Mouse (Mus musculus): ENCODE measurements around the gene Zim1. TPM values are rescaled to one million over a fixed set of nuclear protein-coding genes. Genes with fewer than 3 reads are reported as not detected.

The Zim1 gene
- 0.12 and 0.39 TPM in 2 replicates for polyA plus RNA-seq (2016; fragmentation: Nextera tagmentation; extraction: Ambion mirVana)

DNA sequence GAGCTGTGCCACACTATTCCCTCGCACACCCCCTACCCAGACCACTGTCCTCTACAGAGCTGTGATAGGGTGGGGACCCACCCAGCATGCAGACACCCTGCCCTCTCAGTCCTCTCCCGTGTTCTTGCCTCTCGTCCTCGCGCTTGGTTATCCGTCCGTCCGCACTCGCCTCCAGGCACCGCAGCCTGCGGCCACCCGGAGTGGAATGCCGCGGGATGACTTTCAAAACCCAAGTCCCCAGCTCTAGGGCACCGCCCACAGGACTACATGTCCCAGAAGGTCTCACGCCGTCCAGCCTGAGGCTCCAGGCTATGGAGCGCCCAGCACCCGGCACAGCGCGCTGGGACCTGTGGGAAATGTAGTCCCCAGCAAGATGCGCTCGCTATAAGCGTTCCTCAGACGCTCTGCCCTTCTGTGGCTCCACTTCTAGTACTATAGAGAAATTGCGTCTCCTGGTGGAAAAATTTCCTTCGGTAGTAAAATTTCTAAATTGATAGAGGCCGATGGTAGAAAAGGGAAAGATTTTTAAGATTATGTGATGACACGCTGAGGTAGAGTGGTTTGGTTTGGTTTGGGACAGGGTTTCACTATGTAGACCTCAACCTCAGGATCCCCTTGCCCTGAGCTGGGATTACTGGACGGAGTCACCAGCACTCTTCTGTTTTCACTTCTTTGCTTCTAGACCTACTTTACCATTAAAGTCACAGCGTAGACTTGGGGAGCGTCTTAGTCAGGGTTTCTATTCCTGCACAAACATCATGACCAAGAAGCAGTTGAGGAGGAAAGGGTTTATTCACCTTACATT is at the start of gene Zim1:
Gene Zim1, minus strand, starts transcription at position 210 of the 805 bp plus-strand sequence.
- WGBS, result 11% methylated on average over 32 of the region's 32 CpGs
- H3K4me1 ChIP-seq, result peaks cover 5% of the 10 kb centered on the region; the same call in 1 of the 2 replicates
- no peaks in the 10 kb centered on the region for H3K9me3 ChIP-seq
- H3K27me3 ChIP-seq (ENCODE audit: poor library complexity, severe bottlenecking), result no peaks in the 10 kb centered on the region
- peak within 1 kb of the TSS; percentile 26; the same call in 1 of the 2 replicates for H3K27ac ChIP-seq
- H3K36me3 ChIP-seq (replicated peaks), result no peaks in the 10 kb centered on the region
- DNase-seq (ENCODE audit: extremely low spot score, low spot score), result peak; percentile 87
- peak within 1 kb of the TSS; percentile 58 for H3K4me3 ChIP-seq

DNA sequence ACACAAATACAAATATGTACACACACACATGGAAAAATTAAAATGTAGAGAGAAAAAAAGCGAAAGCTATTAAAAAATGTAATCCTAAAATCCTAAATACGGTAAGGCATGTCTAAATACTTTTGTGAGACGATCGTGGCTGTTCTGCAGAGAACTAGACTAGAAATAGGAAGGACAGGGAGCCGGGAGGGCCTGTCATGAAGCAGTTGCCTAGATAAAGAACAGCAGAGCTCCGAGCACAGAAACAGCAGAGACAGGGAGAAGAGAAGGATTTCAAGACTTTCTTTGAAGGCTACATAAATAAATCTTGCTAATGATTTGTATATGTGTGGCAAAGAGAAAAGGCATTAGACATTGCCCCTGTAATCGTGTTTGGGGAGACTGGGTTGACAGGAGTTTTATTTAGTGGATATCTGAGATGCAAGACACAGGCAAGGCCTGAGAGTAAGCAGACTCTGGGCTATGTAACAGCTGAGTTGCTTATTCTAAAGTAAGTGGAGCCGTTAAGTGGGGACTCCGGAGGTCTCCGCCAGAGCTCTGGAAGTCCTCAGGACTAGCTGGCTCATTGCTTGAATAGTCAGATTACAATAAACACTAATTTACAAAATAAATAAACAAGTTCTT is 48.1 kb upstream of the Zim1 start:
- no peaks in the 10 kb centered on the region for H3K9me3 ChIP-seq
- no peaks in the 10 kb centered on the region for H3K36me3 ChIP-seq (replicated peaks)
- H3K27me3 ChIP-seq (ENCODE audit: poor library complexity, severe bottlenecking), result no peaks in the 10 kb centered on the region
- WGBS, result 84% methylated on average over 10 of the region's 10 CpGs
- peaks cover 5% of the 10 kb centered on the region for H3K4me1 ChIP-seq
- DNase-seq (ENCODE audit: extremely low spot score, low spot score), result no peak
- no peak overlapping the region for H3K4me3 ChIP-seq
- no peak overlapping the region for H3K27ac ChIP-seq

DNA sequence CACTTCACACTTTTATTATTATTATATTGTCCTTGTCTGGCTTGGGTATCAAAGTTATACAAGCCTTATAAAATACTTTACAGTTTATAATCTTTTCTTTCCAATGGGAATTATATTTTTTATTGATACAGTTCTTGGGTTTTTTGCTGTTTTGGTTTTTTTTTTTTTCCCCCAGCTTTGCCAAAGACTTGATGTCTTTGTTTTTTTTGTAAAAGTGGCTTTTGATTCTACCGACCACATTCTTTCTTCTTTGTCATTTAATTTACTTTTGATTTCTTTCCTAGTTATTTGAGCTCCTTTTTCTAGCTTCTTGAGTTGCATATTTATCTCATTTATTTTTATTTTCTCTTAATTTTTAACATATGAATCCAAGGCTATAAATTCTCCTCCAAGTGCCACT is 39.8 kb upstream of the Zim1 start:
- Histone ChIP-seq H3K27me3 (ENCODE audit: poor library complexity, severe bottlenecking) (no peaks in the 10 kb centered on the region), H3K9me3 (0 out of 2 replicates have a peak, but pooled peaks cover under 1% of the 10 kb centered on the region), H3K36me3 (replicated peaks) (no peaks in the 10 kb centered on the region), H3K4me3 (no peak overlapping the region), H3K4me1 (peaks cover 8% of the 10 kb centered on the region), H3K27ac (no peak overlapping the region)
- WGBS, result 85% methylated on average over 1 of the region's 1 CpGs
- DNase-seq (ENCODE audit: extremely low spot score, low spot score), result no peak

DNA sequence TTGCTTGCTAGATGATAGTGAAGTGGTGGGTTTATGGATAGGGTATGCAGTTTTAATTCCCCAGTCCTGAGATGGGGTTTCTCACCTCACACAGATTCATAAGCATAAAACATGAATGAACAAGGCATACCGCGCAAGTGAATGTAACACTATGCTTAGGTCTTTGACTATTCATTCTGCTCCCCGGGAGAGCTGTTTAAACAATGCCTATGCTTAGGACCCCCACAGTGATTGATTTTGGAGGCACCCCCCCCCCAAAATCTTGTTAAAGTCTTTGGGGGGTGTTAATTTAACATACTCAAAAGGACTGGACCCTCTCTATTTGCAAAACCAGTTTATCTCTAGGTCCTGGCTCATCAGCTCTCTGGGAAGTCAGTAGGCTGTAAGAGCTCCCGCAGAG is 35.7 kb upstream of the Zim1 start:
- WGBS, result 50% methylated on average over 4 of the region's 4 CpGs
- Histone ChIP-seq H3K9me3 (peaks cover 41% of the 10 kb centered on the region), H3K4me3 (peak overlapping the region; percentile 60), H3K4me1 (peaks cover 8% of the 10 kb centered on the region), H3K27ac (0 out of 2 replicates have a peak overlapping the region, but pooled peaks have one; percentile 9), H3K27me3 (ENCODE audit: poor library complexity, severe bottlenecking) (no peaks in the 10 kb centered on the region), H3K36me3 (replicated peaks) (no peaks in the 10 kb centered on the region)
- DNase-seq (ENCODE audit: extremely low spot score, low spot score), result no peak

DNA sequence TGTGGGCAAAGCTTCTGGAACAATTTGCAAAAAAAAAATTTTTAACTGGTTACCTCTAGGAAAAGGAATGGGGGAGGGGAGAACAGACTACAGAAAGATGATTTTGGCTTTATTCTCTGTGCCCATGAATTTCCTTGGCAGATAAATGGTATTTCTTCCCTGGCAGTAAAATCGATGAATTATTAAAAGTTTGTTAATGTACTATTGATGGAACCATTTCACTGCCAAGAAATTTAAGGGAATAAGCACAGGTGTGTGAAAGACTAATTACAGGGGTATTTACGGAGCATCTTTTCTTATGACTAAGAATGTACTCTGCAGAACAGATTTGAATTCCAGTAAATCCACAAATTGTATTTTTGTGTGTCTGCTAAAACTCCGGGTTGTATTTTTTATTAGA is 35.1 kb upstream of the Zim1 start:
- Histone ChIP-seq H3K36me3 (replicated peaks) (no peaks in the 10 kb centered on the region), H3K27me3 (ENCODE audit: poor library complexity, severe bottlenecking) (no peaks in the 10 kb centered on the region), H3K9me3 (peaks cover 43% of the 10 kb centered on the region), H3K27ac (0 out of 2 replicates have a peak overlapping the region, but pooled peaks have one; percentile 35), H3K4me1 (peaks cover 8% of the 10 kb centered on the region), H3K4me3 (peak overlapping the region; percentile 60)
- DNase-seq (ENCODE audit: extremely low spot score, low spot score), result no peak
- WGBS, result 51% methylated on average over 3 of the region's 3 CpGs

DNA sequence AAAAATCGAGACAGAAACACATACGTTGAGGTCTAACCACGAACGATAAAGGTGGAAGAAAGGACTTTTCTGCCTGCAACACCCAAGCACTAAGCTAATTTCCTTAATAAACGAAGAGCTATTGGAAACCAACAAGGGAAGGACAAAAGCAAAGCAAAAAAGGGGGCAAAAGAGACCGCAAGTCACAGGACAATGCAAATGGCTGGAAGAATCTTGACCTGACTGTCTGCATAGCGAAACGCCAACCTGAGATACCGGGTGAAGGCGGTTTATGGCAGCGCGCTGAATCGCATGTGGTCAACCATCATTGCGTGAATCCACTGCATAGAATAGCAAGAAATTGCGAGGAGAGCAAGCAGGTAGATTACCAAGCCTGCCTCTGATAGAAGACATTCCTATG is 34.6 kb upstream of the Zim1 start:
- Histone ChIP-seq H3K9me3 (peaks cover 43% of the 10 kb centered on the region), H3K27ac (peak overlapping the region; percentile 88), H3K4me3 (peak overlapping the region; percentile 60), H3K36me3 (replicated peaks) (peaks cover 5% of the 10 kb centered on the region; the same call in 1 of the 2 replicates), H3K4me1 (peaks cover 8% of the 10 kb centered on the region), H3K27me3 (ENCODE audit: poor library complexity, severe bottlenecking) (no peaks in the 10 kb centered on the region)
- peak; percentile 38 for DNase-seq (ENCODE audit: extremely low spot score, low spot score)
- 46% methylated on average over 15 of the region's 15 CpGs for WGBS

DNA sequence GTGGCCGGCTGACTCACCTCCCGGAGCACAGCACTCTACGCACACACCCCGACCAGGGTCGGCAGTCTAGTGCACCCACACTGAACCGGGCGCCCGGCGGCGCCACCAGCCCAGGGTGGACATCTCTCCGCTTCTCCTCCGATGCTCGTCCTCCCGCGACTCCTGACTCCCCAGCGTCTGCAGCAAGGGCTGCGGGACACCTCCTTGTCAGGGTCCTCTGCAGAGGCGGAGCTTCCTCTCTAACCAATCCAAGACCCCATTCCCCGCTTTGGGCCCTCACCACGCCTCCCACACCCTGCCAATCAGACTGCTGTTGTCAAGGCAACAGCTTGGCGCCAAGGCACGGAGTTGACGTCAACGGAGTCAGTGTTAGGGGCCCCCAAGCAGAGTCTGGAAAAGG is 34.0 kb upstream of the Zim1 start, which contains the start of the genes Peg3 and Usp29:
Gene Peg3, minus strand, starts transcription at position 191 of the 400 bp plus-strand sequence.
Gene Usp29, plus strand, starts transcription at position 338 of the 400 bp plus-strand sequence.
- peaks cover 11% of the 10 kb centered on the region for H3K36me3 ChIP-seq (replicated peaks)
- H3K4me3 ChIP-seq, result peak within 1 kb of the TSS; percentile 60
- peaks cover 8% of the 10 kb centered on the region for H3K4me1 ChIP-seq
- WGBS, result 54% methylated on average over 24 of the region's 24 CpGs
- H3K27ac ChIP-seq, result peak within 1 kb of the TSS; percentile 88
- peak; percentile 87 for DNase-seq (ENCODE audit: extremely low spot score, low spot score)
- no peaks in the 10 kb centered on the region for H3K27me3 ChIP-seq (ENCODE audit: poor library complexity, severe bottlenecking)
- H3K9me3 ChIP-seq, result peaks cover 43% of the 10 kb centered on the region

DNA sequence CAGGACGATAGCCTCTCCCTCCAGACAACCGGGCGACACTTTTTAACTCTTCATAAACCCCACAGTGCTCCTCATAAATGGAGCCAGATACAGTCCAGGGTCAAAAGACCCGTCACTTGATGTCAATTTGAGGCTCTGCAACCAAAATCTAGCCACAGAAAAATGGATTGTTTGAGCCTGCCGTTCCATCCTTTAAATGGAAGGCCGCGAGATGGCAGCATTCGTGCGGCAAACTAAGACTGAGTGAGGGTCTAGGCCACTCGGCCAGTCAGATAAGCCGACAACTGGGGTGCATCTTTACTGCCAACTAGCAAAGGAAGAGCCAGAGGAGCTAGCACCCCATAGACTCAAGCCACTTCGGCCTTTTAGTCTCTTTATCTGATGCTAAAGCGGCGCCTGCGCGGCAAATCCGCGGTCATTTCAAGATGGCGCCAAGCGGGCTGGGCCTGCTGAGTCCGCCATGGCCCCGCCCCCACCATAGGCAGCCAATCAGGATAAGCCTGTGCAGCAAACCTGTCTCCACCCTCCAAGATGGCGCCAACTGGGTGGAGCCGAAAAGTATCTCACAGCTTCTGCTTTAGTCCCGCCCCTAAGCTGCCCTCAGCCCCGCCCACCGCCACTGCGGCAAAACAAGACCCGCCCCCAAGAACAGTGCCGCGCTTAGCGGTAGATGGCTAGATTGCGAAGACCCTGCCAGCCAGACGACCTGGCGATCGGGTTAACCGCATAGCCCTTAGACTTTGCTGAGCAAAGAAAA is 33.0 kb upstream of the Zim1 start:
- 47% methylated on average over 37 of the region's 37 CpGs for WGBS
- Histone ChIP-seq H3K27ac (peak overlapping the region; percentile 88), H3K9me3 (peaks cover 43% of the 10 kb centered on the region), H3K4me1 (peaks cover 8% of the 10 kb centered on the region), H3K36me3 (replicated peaks) (peaks cover 21% of the 10 kb centered on the region), H3K27me3 (ENCODE audit: poor library complexity, severe bottlenecking) (no peaks in the 10 kb centered on the region), H3K4me3 (peak overlapping the region; percentile 60)
- DNase-seq (ENCODE audit: extremely low spot score, low spot score), result peak; percentile 91

DNA sequence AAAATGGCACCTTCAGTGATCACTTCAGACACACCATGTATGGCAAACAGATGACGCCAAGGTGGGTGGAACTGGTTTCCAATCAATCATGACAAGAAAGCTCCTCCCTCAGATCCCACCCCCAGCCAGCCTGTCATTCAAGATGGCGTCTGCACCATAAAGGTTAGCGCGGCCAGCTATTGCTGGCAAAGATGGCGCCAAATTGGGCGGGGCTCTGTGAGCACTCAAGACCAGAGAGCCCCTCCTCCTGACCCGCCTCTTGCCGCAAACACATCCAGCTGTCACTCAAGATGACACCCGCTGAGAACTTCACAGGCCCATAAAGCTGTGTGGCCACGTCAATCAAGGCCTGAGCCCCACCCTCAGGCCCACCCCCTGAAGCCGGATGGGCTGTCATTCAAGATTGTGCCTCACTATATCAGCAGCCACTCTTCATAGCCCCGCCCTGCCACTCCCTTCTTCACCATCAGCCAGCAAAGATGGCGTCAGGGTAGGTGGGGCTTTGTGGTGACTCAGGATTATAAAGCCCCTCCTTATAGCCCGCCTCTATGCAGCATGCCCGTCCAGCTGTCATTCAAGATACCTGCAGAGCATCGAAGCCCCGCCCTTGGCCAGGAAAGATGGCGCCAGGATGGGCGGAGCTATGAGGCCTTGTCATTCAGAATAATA is 32.1 kb upstream of the Zim1 start:
- 52% methylated on average over 19 of the region's 19 CpGs for WGBS
- Histone ChIP-seq H3K9me3 (peaks cover 43% of the 10 kb centered on the region), H3K27me3 (ENCODE audit: poor library complexity, severe bottlenecking) (no peaks in the 10 kb centered on the region), H3K36me3 (replicated peaks) (peaks cover 29% of the 10 kb centered on the region), H3K4me3 (peak overlapping the region; percentile 60), H3K27ac (peak overlapping the region; percentile 88), H3K4me1 (peaks cover 8% of the 10 kb centered on the region)
- DNase-seq (ENCODE audit: extremely low spot score, low spot score), result peak; percentile 88

DNA sequence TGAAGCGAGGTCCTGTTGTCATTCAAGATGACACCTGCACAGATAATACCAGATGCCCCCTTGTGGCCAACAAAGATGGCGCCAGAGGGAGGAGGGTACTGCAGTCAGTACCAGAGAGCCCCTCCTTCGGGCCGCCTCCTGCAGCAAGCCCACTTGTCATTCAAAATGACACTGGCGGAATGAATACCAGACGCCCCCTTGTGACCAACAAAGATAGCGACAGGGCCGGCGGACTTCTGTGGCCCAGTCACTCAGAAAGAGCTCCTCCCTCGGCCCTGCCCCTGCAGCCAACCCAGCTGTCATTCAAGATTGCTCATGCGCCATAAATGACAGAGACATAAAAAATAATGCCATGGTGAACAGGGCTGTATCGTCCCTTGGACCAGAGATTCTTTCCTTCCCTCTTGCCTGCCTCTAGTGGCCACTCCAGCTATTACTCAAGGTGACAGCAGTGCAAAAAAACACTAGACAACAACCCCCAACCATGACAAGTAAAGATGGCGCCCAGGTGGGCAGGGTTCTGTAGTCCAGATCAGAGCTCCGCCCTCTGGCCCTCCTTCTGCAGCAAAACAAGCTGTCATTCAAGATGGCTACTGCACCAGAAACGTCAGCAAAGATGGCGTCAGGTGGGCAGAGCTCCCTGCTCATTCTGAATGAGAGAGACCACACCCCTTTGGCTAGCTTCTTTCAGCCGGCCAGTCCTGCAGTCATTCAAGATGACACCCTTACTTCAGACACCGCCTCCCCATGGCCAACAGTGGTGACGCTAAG is 31.3 kb upstream of the Zim1 start:
- peaks cover 43% of the 10 kb centered on the region for H3K9me3 ChIP-seq
- peak overlapping the region; percentile 60 for H3K4me3 ChIP-seq
- peaks cover 7% of the 10 kb centered on the region for H3K4me1 ChIP-seq
- WGBS, result 55% methylated on average over 19 of the region's 19 CpGs
- peak; percentile 77 for DNase-seq (ENCODE audit: extremely low spot score, low spot score)
- H3K27ac ChIP-seq, result peak overlapping the region; percentile 88
- no peaks in the 10 kb centered on the region for H3K27me3 ChIP-seq (ENCODE audit: poor library complexity, severe bottlenecking)
- peaks cover 30% of the 10 kb centered on the region for H3K36me3 ChIP-seq (replicated peaks)

DNA sequence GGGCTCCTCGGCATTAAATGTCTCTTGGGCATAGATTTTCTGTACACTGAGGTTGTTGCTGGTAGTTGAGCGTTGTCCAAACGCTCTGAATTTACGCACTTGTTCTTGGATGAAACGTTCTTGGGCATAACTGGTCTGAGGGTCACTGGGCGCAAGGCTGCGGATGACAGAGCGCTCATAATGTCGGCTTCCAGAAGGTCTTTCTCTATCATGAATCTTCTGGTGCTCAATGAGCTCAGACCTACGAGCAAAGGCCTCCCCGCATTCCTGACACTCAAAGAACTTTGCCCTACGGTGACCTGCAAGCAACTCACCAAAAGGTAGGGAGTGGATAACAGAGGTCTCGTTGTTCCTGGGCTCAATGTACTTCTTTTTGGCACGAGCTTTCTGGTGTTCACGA is 13.1 kb upstream of the Zim1 start:
- peaks cover 92% of the 10 kb centered on the region for H3K36me3 ChIP-seq (replicated peaks)
- peaks cover 11% of the 10 kb centered on the region; the same call in 1 of the 2 replicates for H3K9me3 ChIP-seq
- no peak overlapping the region for H3K27ac ChIP-seq
- no peaks in the 10 kb centered on the region for H3K4me1 ChIP-seq
- no peak overlapping the region for H3K4me3 ChIP-seq
- DNase-seq (ENCODE audit: extremely low spot score, low spot score), result no peak
- no peaks in the 10 kb centered on the region for H3K27me3 ChIP-seq (ENCODE audit: poor library complexity, severe bottlenecking)
- WGBS, result 93% methylated on average over 15 of the region's 15 CpGs
